Mouse (Mus musculus) CH12.LX (cell line): ENCODE measurements around the gene Cnih3.

Source experiments
- BHLHE40 ChIP-seq: IDR thresholded peaks from 2 replicates; pipeline ENCODE4 v1.6.1; 2011; ENCODE audit warnings: mild to moderate bottlenecking, low read depth, low read length, improper control_type of control experiment
- ELF1 ChIP-seq: IDR thresholded peaks from 2 replicates; pipeline ENCODE4 v1.6.1; 2014; ENCODE audit warnings: low read depth, mild to moderate bottlenecking, inconsistent platforms, low read length, improper control_type of control experiment
- MAFK ChIP-seq: IDR thresholded peaks from 2 replicates; pipeline ENCODE4 v1.6.1; 2011; ENCODE audit warnings: low read length, improper control_type of control experiment; ENCODE audit not compliant: insufficient replicate concordance
- NRF1 ChIP-seq: IDR thresholded peaks from 2 replicates; pipeline ENCODE4 v1.6.1; 2014; ENCODE audit warnings: low read depth, mild to moderate bottlenecking, inconsistent platforms, low read length, improper control_type of control experiment, moderate library complexity
- POLR2A ChIP-seq: IDR thresholded peaks from 2 replicates; pipeline ENCODE4 v1.6.1; 2011; ENCODE audit warnings: low read depth, mild to moderate bottlenecking, improper control_type of control experiment, low read length
- RAD21 ChIP-seq: IDR thresholded peaks from 2 replicates; pipeline ENCODE4 v1.6.1; 2011; ENCODE audit warnings: low read depth, mild to moderate bottlenecking, low read length, improper control_type of control experiment, moderate library complexity
- SIN3A ChIP-seq: IDR thresholded peaks from 2 replicates; pipeline ENCODE4 v1.6.1; 2012; ENCODE audit warnings: low read length, improper control_type of control experiment, inconsistent platforms
- TCF12 ChIP-seq: IDR thresholded peaks from 2 replicates; pipeline ENCODE4 v1.6.1; 2014; ENCODE audit warnings: low read depth, mild to moderate bottlenecking, inconsistent platforms, low read length, improper control_type of control experiment
- UBTF ChIP-seq: IDR thresholded peaks from 2 replicates; pipeline ENCODE4 v1.6.1; 2012; ENCODE audit warnings: low read depth, mild to moderate bottlenecking, inconsistent platforms, low read length, improper control_type of control experiment, moderate library complexity
- USF1 ChIP-seq: IDR thresholded peaks from 2 replicates; pipeline ENCODE4 v1.6.1; 2014; ENCODE audit warnings: low read depth, mild to moderate bottlenecking, inconsistent platforms, low read length, improper control_type of control experiment
- ZC3H11A ChIP-seq: IDR thresholded peaks from 2 replicates; pipeline ENCODE4 v1.6.1; 2012; ENCODE audit warnings: low read depth, mild to moderate bottlenecking, inconsistent platforms, low read length, improper control_type of control experiment

DNA sequence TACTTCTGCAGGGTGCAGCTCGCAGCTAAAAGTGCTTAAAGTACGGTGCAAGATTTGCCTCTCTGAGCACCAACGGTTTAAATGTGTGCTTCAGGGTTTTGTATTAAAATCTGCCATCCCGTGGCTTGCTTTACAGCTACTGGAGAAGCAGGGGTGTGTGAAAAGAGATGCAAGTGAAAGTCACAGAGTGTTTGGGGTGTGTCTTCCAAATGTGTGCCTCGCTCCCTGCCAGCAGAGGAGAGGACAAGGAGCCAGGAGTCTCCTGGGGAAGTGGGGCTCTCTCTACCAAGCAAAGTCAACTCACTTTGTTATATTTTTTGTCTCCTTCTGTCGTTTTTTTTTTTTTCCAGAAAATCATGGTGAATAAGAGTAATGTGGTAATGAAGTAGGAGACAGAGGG, 124.1 kb downstream of the Cnih3 start:
- TF ChIP-seq SIN3A (no peak), POLR2A (no peak), USF1 (no peak), BHLHE40 (no peak), RAD21 (no peak), ELF1 (no peak), ZC3H11A (no peak), UBTF (no peak), MAFK (no peak), NRF1 (no peak), TCF12 (no peak)
